Mouse (Mus musculus) kidney, postnatal 36 days (tissue): ENCODE data around the gene Negr1.
"Not testable (repeated sequence)": the region's sequence is repeated elsewhere in the genome, so short reads cannot be mapped to it uniquely, and the experiment has no call there.

Experiments
- DNase-seq, 2 experiments: peaks; one replicate each; pipeline ENCODE4 v3.0.0; 2021 to 2022; ENCODE audit warnings: mixed read lengths in 2 of 2

Gene Negr1

DNA sequence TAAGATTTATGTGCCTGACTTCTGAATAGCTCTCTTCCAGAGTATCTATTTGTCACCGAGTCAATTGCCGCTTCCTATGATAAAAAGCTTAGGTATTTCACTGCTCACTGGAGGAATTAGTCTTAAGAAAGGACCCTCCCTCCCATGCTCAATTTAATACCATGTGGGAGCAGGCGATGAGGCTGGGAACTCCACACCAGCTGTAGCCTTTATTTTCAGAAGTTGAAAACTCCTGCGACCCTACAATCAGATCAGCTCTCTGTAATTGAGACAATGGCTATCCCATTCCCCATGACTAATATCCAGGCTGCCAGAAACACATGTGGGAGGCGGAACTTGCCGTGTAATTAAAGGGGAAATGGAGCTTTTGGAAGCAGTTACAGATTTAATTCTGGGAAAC, 474.4 kb downstream of the Negr1 start:
- no peak for DNase-seq

DNA sequence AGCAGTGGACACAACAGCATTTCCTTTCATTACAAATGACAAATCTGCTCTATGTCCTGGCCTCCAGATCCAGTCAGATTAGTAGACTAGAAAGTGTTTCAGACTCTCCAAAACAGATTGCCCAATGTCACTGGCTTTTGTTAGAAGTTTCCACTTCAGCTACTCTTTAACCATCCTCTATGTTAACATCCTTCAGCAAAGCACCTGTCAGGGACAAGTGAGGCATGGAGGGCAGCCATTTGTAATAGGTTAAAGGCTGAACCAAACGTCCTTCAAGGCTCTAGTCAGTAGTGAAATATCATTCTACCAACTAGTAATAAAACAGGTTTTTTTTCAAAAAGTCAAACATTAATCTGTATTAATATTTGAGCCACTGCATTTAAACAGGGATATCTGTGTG, 475.0 kb downstream of the Negr1 start:
- no peak for DNase-seq

DNA sequence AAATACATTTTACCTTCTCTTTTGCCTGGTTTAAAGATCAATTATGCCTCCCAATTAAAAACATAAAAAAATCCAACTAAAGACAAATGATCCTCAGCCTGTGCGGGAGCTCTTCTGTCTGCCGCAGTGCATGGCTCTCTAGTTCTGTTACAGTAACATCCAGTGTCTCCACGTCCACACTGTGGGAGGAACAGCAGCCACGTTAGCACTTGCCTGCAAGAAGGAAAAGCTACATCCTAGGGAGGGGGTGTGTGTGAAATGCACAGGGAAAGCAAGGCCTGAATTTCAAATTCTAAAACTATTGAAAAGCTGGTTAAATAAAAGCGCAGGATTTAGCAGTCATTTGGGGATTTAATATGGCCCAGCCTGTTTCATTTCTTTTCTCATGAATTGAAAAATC, 479.0 kb downstream of the Negr1 start:
- no peak for DNase-seq

DNA sequence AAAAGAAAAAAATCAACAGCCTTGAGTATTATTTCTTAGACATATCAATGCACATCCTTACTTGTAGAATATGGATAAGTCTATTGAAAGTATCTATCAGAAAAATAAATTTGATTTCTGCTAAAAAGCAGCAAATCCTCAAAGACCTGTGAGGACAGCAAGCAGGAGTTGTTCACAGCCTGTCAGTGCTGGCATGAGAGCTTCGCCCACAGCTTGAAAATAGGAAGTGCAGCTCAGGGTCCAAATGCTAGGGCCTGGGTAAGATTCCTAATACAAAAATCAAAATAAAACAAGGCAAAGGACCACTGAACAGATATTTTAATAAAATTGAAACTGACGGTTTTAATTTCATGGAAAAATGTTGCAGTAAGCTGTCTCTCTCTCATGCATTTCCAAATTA, 483.0 kb downstream of the Negr1 start:
- DNase-seq = no peak

DNA sequence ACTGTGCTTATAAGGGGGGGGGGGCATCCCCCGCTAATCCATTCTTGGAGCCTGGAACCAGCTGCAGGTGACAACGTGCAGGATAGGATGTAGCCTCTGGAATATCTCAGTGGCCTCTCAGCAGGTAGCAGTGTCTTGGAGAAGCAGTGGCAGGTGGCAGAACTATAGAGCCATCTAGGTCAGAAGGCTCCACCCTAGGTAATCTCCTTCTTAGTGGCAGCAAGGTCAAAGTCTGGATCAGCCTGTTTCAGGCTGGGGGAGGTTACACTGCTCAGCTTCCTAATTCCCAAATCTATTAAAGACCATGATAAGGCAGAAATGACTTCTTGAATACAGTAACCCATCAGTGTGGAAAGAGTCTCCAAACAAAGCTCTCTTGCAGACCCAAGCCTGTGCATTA, 502.8 kb downstream of the Negr1 start:
- not testable (repeated sequence) for DNase-seq

DNA sequence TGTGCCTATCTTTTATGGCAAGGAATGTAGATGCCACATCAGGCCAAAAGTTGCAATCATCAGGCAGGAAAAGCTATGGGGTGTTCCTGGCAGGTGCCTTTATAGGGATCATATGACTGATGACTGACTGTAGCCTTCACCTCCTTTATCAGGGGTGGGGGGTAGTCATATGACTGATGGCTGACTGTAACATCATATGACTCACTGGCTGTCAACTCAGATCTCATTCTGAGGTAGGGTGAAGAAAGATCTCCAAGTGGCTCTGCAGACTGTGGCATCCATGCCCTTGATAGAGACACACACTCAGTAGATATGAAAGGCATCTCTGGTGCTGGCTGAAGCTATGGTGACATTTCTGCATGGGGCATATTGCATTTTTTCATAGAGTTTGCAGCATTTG, 504.7 kb downstream of the Negr1 start:
- DNase-seq = no peak

DNA sequence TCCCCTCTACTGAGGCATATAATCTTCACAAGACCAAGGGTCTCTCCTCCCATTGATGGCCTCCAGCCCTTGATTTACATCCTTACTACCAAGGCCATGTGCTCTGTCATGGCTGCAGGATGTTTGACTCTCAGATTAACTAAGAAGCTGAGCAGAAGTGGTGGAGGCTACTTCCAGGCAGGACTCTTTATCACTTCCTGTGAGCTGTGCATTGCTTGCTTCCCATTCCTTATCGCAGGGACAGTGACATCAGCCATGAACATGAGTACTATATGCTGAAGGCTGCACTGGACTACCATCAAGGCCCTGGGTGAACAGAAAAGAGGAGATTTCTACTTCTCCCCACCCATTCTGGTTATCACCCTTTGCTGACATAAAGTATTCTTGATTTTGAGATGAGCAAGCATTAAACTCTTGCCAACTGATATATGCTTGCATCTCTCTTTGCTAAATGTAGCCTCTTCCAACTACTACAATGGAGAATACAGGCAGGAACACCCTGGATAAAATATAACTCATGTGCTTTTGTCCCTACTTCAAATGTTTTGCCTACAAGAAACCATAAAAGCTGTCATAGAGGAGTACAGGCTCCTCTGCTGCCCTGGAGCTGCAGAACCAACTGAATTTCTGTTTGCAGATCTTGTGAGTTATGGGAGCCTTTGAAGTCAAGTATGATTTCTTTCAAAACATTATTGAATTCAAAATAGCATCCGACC, 517.8 kb downstream of the Negr1 start:
- DNase-seq = no peak

DNA sequence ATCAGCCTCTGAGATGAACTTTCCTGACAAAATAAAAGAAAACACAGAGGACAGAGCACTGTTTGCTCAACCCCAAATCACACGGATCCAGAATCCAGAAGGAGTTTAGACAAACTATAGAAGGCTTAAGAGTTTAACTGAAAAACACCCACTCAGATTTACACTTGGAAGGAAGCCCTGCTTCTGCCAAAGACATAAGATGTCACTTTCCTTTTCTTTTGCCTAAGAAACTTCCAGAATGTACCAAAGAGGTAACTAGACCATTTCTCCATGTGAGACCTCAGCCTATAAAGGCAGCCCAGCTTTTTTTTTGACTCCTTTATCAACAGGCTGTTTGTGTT, 518.3 kb downstream of the Negr1 start:
- DNase-seq = no peak

DNA sequence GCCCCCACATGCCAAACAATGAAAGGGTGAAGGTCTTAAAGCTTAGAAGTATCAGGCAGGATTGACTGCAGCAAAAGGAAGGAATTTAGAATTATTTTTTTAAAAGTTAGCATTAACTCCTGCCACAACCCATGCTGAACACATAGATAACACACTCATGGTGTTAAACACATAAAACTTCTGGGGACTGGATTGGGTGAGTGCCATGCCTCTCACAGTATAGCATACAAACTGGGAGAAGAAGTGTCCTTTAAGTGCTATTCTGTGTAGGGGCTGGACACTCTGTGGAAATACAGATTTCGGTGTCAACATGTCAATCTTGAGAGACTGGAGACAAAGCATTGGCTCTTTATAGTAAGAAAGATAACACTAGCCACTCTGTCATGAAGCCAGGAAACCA, 519.0 kb downstream of the Negr1 start:
- DNase-seq = no peak

DNA sequence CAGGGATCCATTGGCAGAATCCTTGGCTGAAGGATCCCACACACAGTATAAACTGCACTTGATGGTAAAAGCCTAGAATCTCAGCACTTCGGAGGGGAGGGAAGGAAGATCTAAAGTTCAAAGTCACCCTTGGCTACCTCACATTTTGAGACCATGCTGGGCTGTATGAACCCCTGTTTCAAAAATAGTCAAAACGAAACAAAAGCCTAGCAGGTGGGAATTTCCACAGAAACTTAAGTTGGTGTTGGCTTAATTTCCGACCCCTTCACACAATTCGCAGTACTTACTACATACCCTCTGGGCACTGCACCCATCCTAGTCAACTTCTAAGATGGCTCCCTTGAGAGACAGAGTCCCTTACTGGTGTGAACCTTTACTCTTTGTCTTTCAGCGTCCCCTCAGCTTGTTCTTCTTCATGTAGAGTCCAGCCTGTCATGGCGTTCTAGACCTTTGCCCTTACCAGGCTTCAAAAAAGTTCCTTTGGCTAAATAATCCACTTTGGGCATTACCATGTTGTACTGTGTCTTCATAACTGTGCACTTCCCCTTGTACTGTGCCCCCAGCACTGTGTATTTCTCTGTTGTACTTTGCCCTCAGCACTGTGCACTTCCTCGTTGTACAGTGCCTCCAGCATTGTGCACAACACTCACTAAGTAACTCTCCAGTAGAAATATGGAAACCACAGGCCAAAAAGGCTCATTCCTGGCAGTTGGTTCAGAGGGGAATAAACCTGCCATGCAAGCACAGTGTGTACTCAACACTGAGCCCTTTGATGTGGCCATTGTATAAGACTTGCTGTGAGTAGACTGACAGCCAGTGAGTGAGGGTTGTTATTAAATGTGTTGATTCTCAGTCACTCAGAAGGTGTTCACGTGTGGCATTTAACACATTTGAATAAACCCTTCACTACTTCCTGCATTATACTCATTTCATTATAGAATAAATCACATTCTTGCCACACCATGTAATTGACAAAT, 521.5 kb downstream of the Negr1 start:
- peak; percentile 11 to 20 for DNase-seq

DNA sequence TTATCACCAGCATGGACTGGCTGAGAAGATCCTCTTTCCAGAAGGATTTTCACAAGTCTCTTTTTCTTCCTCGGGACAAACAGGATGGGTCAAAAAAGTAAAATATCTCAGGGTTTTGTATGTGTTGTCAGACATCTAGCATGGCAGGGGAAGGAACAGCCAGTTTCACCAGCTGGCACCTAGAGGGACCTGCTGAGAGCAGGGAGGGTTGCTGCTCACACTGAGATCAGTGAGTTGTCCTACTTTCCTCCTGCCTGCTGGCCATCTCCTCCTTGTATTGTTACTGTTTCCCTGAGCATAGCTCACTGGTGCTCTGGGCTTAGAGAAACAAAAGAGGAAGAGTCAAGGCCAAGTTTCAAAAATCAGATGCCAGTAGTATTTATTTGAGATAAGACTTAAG, 523.6 kb downstream of the Negr1 start:
- no peak for DNase-seq

DNA sequence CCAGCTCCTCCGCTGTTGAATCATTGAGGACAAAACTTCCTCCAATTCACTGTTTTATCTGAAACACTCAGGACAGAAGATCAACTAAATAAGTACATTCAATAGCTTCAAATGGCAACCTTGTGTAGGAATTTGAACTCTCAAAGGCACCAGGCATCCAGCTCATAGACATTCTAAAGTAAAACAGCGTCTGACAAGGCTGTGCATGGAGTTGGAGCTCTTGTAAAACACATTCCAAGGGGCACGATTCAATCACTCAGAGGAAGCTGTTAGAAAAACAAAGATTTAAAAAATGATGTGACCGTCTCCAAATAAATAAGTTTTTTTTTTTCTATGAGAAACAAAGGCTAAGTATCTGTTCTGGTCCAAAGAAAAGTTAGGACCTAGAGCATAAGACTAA, 528.5 kb downstream of the Negr1 start:
- no peak for DNase-seq

DNA sequence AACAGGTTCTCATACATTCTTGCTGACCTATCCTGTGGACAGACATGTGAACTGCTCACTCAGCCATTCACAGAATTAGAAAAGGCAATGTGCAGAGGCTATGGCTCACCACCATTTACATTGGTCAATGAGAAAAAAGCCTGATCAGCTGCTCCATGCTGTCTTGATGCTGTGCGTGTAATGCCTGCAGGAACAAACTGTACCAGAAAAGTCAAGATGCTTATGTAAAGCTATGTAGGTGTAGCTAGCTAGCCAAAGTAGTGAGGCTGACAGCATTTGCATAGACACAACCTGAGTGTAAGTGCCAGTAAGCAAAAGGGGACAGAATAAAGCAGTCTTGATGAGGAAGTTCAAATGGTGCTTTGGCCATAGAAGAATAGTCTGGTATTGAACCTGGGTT, 534.7 kb downstream of the Negr1 start:
- DNase-seq = no peak

DNA sequence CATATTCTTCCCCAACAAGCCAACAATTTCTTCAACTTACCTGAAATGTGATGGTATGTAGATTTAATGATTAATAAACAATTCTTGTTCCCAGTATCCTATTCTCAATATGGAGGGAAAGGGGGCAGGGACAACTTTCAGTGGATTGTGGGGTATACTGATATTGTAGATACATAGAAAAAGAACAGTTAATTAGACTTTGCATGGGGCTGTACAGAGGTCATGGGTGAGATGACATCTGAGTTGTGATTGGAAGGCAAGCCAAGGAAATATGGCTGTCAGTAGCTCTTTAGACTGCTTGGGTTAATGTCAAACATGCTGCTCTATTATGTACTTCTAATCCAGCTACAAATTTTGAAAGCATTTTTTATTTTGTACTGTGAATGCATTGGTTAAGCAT, 535.9 kb downstream of the Negr1 start:
- DNase-seq = no peak

DNA sequence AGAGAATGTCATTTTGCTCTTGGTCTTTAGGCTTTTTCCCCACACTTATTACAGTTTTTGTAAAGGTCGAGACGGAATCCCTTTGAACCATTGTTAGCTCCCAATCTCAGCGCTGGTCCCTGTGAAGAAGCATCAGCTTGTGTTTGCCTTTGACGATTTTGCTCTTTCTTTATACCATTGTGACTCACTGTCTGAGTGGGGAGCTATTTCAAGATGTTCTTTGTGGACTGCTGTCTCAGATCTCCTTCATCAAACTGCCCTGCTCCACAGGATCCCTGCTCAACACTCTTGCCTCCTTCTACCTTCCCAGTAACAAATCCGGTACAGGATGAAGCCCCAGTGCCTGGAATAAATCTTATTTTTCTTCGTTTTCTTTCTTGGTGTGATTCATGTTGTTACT, 536.8 kb downstream of the Negr1 start:
- no peak for DNase-seq

DNA sequence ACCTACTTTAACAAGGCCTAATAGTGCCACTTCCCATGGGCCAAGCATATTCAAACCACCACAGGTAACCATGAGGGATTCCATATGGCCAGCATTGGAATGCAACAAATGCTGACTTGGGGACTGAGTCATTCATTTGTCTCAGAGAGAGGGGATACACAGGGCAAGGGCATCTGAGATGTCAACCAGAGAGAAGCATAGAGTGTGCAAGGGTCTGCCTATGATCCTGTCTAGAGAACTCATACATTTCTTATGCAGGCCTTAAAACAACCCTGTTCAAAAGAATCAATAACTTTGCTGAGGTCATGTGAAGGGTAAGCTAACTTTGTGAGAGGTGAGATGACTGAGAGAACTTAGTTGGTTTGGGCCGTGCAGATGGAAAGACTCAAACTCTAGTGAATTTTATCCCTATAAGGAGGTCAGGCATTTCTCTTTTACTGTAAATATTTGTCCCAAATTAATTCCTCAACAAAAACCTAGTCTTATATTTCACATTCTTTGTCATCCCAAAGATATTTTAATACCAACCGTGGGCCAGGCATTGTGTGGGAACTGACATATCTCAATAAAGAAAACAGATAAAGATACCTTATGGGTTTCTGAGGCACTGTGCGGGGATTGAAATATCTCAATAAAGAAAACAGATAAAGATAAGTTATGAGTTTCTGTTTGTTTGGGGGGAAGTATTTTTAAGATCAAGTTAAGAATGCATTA, 543.4 kb downstream of the Negr1 start:
- no peak for DNase-seq

DNA sequence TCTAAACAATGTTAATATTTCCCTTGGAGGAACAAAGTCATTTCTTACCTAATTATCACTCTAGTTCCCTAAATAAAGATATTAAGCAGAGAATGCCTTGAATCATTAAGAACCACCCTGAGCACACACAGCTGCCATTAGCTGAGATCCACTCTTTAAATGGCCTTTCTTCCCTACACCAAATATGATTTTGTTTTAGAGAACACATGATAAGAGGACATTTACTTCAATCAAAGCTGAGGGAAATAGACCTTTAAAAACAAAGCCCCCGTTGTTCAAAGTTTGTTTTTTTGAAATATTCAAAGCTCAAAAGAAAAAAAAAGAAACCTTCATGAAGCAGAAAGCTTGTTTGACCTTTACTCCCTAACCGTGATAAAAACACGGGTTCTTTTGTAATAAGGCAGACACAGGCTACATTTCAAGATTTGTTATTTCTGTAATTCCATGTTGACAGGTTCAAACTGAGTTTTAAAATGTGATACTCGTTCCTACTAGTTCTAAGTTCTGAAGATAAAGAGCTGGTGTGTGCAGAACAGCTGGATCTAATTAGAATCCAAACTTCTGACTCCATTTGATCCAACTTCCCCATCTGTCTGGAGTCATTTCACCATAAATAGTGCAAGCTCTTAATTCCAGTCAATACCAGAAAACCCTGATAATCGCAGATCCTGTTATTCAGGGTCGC, 544.1 kb downstream of the Negr1 start:
- DNase-seq = no peak

DNA sequence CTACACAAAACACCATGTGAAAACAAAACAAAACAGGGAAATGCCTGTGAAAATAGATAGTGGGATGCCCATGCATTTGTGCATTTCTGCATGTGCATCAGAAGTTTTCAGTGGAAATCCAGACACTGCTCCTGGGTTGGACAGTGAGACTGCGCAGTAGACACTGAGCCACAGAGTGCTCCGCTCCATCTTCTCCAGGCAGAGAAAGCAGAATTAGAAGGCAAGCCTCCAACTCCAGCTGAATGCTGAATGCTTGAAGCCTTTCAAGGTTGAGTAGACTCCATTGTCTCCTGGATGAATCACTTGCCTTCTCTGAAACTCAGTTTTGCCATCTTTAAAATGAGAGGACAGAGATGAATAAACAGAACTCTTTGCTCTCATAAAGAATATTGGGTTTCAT, 546.6 kb downstream of the Negr1 start:
- no peak for DNase-seq

DNA sequence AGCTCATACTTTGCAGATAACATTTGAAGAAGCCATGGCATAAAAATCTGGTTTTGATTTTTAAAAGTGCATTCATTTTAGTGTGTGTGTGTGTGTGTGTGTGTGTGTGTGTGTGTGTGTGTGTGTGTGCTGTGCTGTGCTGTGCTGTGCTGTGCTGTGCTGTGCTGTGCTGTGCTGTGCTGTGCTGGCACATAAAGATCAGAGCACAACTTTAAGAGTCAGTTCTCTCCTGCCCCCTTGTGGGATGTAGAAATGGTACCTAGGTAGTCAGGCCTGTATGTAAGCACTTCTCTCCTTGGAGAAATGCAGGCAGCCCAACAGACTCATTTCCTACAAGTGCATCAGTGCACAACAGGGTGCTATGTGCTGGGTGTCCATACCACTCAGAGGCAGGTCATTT, 547.7 kb downstream of the Negr1 start:
- peak; percentile 41 to 80 for DNase-seq

DNA sequence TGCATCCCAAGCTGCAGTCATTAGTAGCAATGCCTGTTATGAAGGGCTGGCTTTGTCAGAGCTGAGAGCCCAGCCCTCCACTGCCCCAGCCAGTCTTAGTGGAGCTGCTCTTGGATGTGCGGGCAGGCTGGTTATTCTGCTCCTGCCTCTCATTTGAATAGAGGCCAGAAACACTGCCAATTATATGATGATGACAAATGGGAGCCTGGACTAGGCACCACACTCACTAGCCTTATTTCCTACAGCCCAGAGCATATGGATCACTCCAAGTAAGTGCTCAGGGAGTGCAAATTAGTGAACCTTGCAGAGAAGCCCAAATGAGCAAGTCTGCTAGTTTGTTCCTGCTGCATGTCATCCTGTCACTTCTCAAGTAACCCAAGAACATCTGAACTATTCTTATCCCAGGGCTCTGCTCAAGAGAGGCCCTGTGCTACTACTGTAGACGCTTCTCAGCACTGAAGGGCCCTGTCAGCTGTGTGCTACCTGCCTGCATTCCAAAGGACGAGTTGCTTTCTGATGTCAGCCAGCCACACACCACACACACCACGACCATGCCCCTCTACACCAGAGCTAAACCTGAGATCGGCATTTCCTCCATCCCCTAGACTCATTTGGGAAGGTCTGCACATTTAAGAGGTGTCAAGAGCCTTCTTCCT, 553.6 kb downstream of the Negr1 start:
- no peak for DNase-seq

DNA sequence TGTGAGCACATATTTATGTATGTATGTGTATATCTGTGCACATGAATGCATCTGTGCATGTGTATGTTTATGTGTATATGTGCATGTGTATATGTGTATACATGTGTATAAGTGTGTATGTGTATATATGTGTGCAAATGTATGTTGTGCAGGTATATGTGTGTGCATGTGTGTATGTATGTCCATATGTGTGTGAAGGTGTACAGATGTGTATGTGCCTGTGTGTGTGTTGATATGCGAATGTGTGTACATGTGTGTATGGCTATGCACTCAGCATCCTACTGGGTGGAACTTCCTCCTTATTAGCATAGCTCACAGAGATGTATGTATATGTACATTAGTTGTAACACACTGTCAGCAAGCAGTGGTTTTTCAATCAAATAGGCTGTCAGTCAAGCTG, 554.4 kb downstream of the Negr1 start:
- DNase-seq = no peak

DNA sequence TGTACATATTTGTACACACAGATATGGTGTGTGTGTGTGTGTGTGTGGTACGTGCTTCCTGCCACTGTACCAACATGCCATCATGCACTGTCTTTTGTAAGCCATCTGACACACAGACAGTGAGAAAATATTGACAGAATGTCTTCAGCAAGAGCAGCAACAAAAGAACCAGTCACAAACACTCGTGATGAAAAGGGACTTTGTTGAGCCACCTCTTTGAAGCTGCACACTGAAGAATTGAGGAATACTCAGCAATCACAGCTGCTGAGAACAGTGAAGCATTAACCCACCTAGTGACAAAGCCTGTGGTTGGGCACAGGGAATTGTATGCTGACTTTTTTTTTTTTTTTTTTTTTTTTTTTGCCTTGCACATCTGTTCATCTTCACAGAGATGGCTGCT, 558.3 kb downstream of the Negr1 start:
- DNase-seq = no peak
